Comparison of ENCODE assay signal across 9 mouse cellular contexts in the genomic region with DNA sequence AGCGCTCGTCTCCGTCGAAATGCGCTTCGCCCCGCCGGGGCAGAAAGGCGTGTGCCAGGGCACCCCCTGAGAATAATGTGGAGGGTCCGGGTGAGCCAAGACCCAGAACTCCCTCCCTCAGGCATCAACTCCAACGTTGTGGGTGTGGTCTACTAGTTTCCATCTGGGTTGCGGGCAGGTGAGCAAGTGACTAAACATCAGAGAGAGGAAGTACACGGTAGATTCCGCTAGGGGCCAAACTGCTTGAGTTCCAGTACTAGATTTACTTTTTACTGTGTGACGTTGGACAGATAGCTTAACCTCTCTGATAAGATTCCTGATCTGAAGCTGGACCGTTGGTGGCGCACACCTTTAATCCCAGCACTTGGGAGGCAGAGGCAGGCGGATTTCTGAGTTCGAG. TPM values are rescaled to one million over a fixed set of nuclear protein-coding genes. Genes with fewer than 3 reads are reported as not detected.
DNase-seq lines count a peak whose midpoint lies in the region; ATAC-seq and TF ChIP-seq lines count a peak whose summit lies in the region.
"Had no signal": no experiment of that assay in that cellular context is flagged by ENCODE, and none has a peak within 500 bp of the region (broad histone marks: within the 10 kb centered on the region; RNA-seq: fewer than 3 reads in every experiment).

No protein-coding gene starts in this region.

- H3K27me3 ChIP-seq in kidney, embryonic 14.5 days (ENCODE audit: control insufficient read depth, insufficient read depth, low read length), result peaks cover 51% of the 10 kb centered on the region
- H3K27me3 ChIP-seq in kidney, adult 2 months (replicated peaks; ENCODE audit: control insufficient read depth, insufficient read depth, low read length), result no peaks in the 10 kb centered on the region
- peaks cover 36% of the 10 kb centered on the region for H3K27me3 ChIP-seq in hindbrain, embryonic 16.5 days (replicated peaks; ENCODE audit: control insufficient read depth, insufficient read depth, low read length)
- peaks cover 49% of the 10 kb centered on the region for H3K27me3 ChIP-seq in midbrain, embryonic 15.5 days (replicated peaks)

- H3K4me2 ChIP-seq in kidney, embryonic 14.5 days (replicated peaks; ENCODE audit: low read depth, low read length), result peak overlapping the region; percentile 41
- peak overlapping the region; percentile 42 for H3K4me2 ChIP-seq in hindbrain, embryonic 16.5 days (ENCODE audit: low read length)
- peak overlapping the region; percentile 22 for H3K4me2 ChIP-seq in midbrain, embryonic 15.5 days

- WGBS in kidney, embryonic 14.5 days, result 29% methylated on average over 19 of the region's 19 CpGs
- 39% methylated on average over 19 of the region's 19 CpGs for WGBS in kidney, adult 2 months
- WGBS in hindbrain, embryonic 16.5 days, result 28% methylated on average over 19 of the region's 19 CpGs
- 30% methylated on average over 19 of the region's 19 CpGs for WGBS in midbrain, embryonic 15.5 days

- no peak for TF ChIP-seq POLR2A in kidney, adult 2 months (IDR thresholded peaks at IDR 0.05; ENCODE audit: low read depth, low read length)

- H3K27ac ChIP-seq in kidney, embryonic 14.5 days (ENCODE audit: low read depth, low read length), result no peak overlapping the region
- H3K27ac ChIP-seq in kidney, adult 2 months (ENCODE audit: insufficient read depth, low read depth, low read length), result no peak overlapping the region
- no peak overlapping the region for H3K27ac ChIP-seq in hindbrain, embryonic 16.5 days (ENCODE audit: low read depth, low read length)
- H3K27ac ChIP-seq in midbrain, embryonic 15.5 days, result no peak overlapping the region

- ATAC-seq in kidney, embryonic 14.5 days (ENCODE audit: low FRiP score, low TSS enrichment), result no peak
- ATAC-seq in hindbrain, embryonic 16.5 days, result no peak
- no peak for ATAC-seq in midbrain, embryonic 15.5 days (replicated peaks)
- ATAC-seq: Patski had no signal

- TF ChIP-seq CTCF in kidney, adult 2 months (conservative IDR thresholded peaks at IDR 0.05; ENCODE audit: insufficient read depth, insufficient read length, low read depth, low read length), result no peak

- no peaks in the 10 kb centered on the region for H3K9me3 ChIP-seq in kidney, embryonic 14.5 days (ENCODE audit: control insufficient read depth, low read length)
- H3K9me3 ChIP-seq in hindbrain, embryonic 16.5 days (ENCODE audit: control insufficient read depth, low read length), result no peaks in the 10 kb centered on the region
- no peaks in the 10 kb centered on the region for H3K9me3 ChIP-seq in midbrain, embryonic 15.5 days

- H3K9ac ChIP-seq in kidney, embryonic 14.5 days (ENCODE audit: low read depth, low read length), result no peak overlapping the region
- H3K9ac ChIP-seq in hindbrain, embryonic 16.5 days (ENCODE audit: low read depth, low read length), result no peak overlapping the region
- H3K9ac ChIP-seq in midbrain, embryonic 15.5 days, result no peak overlapping the region

- no peaks in the 10 kb centered on the region for H3K36me3 ChIP-seq in kidney, embryonic 14.5 days (ENCODE audit: control insufficient read depth, insufficient read depth, low read length)
- H3K36me3 ChIP-seq in kidney, adult 2 months (ENCODE audit: control insufficient read depth, insufficient read depth, low read length), result no peaks in the 10 kb centered on the region
- H3K36me3 ChIP-seq in hindbrain, embryonic 16.5 days (ENCODE audit: control insufficient read depth, insufficient read depth, low read length), result no peaks in the 10 kb centered on the region
- no peaks in the 10 kb centered on the region for H3K36me3 ChIP-seq in midbrain, embryonic 15.5 days (replicated peaks)

- H3K4me3 ChIP-seq in kidney, embryonic 14.5 days (ENCODE audit: low read length), result peak overlapping the region; percentile 25
- no peak overlapping the region for H3K4me3 ChIP-seq in kidney, adult 2 months (ENCODE audit: insufficient read depth, low read depth, low read length)
- H3K4me3 ChIP-seq in hindbrain, embryonic 16.5 days (ENCODE audit: low read length), result peak overlapping the region; percentile 25
- peak overlapping the region; percentile 15 for H3K4me3 ChIP-seq in midbrain, embryonic 15.5 days

- DNase-seq in kidney, adult 2 months, result no peak
- DNase-seq in T-cell, adult 2 months (ENCODE audit: low spot score), result peak; percentile 29
- no peak for DNase-seq in retina, embryonic 14.5 days (ENCODE audit: low spot score)
- no peak for DNase-seq in MN1 (ENCODE audit: low spot score)
- no peak for DNase-seq in cerebellum, postnatal 36 days

- H3K4me1 ChIP-seq in kidney, embryonic 14.5 days (ENCODE audit: control insufficient read depth, insufficient read depth, low read length), result peaks cover 22% of the 10 kb centered on the region
- peaks cover 9% of the 10 kb centered on the region; the same call in 1 of the 2 replicates for H3K4me1 ChIP-seq in kidney, adult 2 months (ENCODE audit: control insufficient read depth, insufficient read depth, low read length)
- H3K4me1 ChIP-seq in hindbrain, embryonic 16.5 days (ENCODE audit: control insufficient read depth, insufficient read depth, low read depth, low read length), result peaks cover 19% of the 10 kb centered on the region
- H3K4me1 ChIP-seq in midbrain, embryonic 15.5 days, result peaks cover 12% of the 10 kb centered on the region

RNA-seq across cellular contexts. Expression of gene 1700020L24Rik, which starts 7.5 kb away (rescaled TPM):
- polyA plus RNA-seq in kidney, embryonic 14.5 days (2014; fragmentation: Nextera tagmentation; extraction: Ambion mirVana), result 0.44 TPM in 1 of 2 replicates, not detected in the other
- polyA plus RNA-seq in kidney, adult 2 months (2012; rRNA removed), result 0.11 and 0.14 TPM in 2 replicates
- polyA plus RNA-seq in hindbrain, embryonic 16.5 days (2015; fragmentation: Nextera tagmentation; extraction: Ambion mirVana), result 0.50 and 0.56 TPM in 2 replicates
- polyA plus RNA-seq in midbrain, embryonic 15.5 days (2015; fragmentation: Nextera tagmentation; extraction: Ambion mirVana), result 0.68 and 0.70 TPM in 2 replicates

RNA-seq across cellular contexts. Expression of gene Gas2l2, which starts 15.7 kb away (rescaled TPM):
- not detected in 2 replicates for polyA plus RNA-seq in kidney, embryonic 14.5 days (2014; fragmentation: Nextera tagmentation; extraction: Ambion mirVana)
- not detected in 2 replicates for polyA plus RNA-seq in kidney, adult 2 months (2012; rRNA removed)
- 0.92 and 1.2 TPM in 2 replicates for polyA plus RNA-seq in hindbrain, embryonic 16.5 days (2015; fragmentation: Nextera tagmentation; extraction: Ambion mirVana)
- polyA plus RNA-seq in midbrain, embryonic 15.5 days (2015; fragmentation: Nextera tagmentation; extraction: Ambion mirVana), result 0.36 and 0.54 TPM in 2 replicates
- polyA plus RNA-seq: Patski had no signal

RNA-seq across cellular contexts. Expression of gene Mmp28, which starts 17.9 kb away (rescaled TPM):
- polyA plus RNA-seq in kidney, embryonic 14.5 days (2014; fragmentation: Nextera tagmentation; extraction: Ambion mirVana), result 0.55 and 1.1 TPM in 2 replicates
- polyA plus RNA-seq in kidney, adult 2 months (2012; rRNA removed), result 4.3 TPM in 2 replicates
- 3.2 and 3.4 TPM in 2 replicates for polyA plus RNA-seq in hindbrain, embryonic 16.5 days (2015; fragmentation: Nextera tagmentation; extraction: Ambion mirVana)
- polyA plus RNA-seq in midbrain, embryonic 15.5 days (2015; fragmentation: Nextera tagmentation; extraction: Ambion mirVana), result 2.9 and 3.4 TPM in 2 replicates

RNA-seq across cellular contexts. Expression of gene Taf15, which starts 27.9 kb away (rescaled TPM):
- 20.3 and 28.1 TPM in 2 replicates for polyA plus RNA-seq in kidney, embryonic 14.5 days (2014; fragmentation: Nextera tagmentation; extraction: Ambion mirVana)
- polyA plus RNA-seq in kidney, adult 2 months (2012; rRNA removed), result 7.2 and 13.8 TPM in 2 replicates
- polyA plus RNA-seq in hindbrain, embryonic 16.5 days (2015; fragmentation: Nextera tagmentation; extraction: Ambion mirVana), result 7.3 and 9.4 TPM in 2 replicates
- 12.2 and 12.6 TPM in 2 replicates for polyA plus RNA-seq in midbrain, embryonic 15.5 days (2015; fragmentation: Nextera tagmentation; extraction: Ambion mirVana)

RNA-seq across cellular contexts. Expression of gene Rasl10b, which starts 36.1 kb away (rescaled TPM):
- 0.61 and 0.70 TPM in 2 replicates for polyA plus RNA-seq in kidney, embryonic 14.5 days (2014; fragmentation: Nextera tagmentation; extraction: Ambion mirVana)
- polyA plus RNA-seq in kidney, adult 2 months (2012; rRNA removed), result 1.4 and 1.8 TPM in 2 replicates
- 15.1 and 32.7 TPM in 2 replicates for polyA plus RNA-seq in hindbrain, embryonic 16.5 days (2015; fragmentation: Nextera tagmentation; extraction: Ambion mirVana)
- polyA plus RNA-seq in midbrain, embryonic 15.5 days (2015; fragmentation: Nextera tagmentation; extraction: Ambion mirVana), result 43.2 and 45.6 TPM in 2 replicates
